Mouse (Mus musculus) forebrain, embryonic 13.5 days (tissue): ENCODE results near the gene Gm20388. TPM values are rescaled to one million over a fixed set of nuclear protein-coding genes. Genes with fewer than 3 reads are reported as not detected.

Source experiments
- ATAC-seq: fragments of 200-750 bp; cut with Nextera tagmentation; 2 replicates; pipeline ENCODE4 v1.8.0; 2017
- H3K27ac ChIP-seq: fragments of 300-500 bp; sonication (generic); 2 replicates; pipeline ENCODE4 v1.5.1; 2015; ENCODE audit warnings: inconsistent platforms, mild to moderate bottlenecking, moderate library complexity
- H3K27me3 ChIP-seq: fragments of 300-500 bp; sonication (generic); 2 replicates; pipeline ENCODE4 v1.6.1; 2015; ENCODE audit warnings: mild to moderate bottlenecking, inconsistent platforms
- H3K36me3 ChIP-seq: fragments of 300-500 bp; sonication (generic); 2 replicates; pipeline ENCODE4 v1.6.1; 2015; ENCODE audit warnings: mild to moderate bottlenecking, inconsistent platforms; ENCODE audit not compliant: poor library complexity, severe bottlenecking
- H3K4me1 ChIP-seq: fragments of 300-500 bp; sonication (generic); 2 replicates; pipeline ENCODE4 v1.6.1; 2015; ENCODE audit warnings: inconsistent platforms
- H3K4me2 ChIP-seq: fragments of 300-500 bp; sonication (generic); 2 replicates; pipeline ENCODE4 v1.6.1; 2015; ENCODE audit warnings: inconsistent platforms, mild to moderate bottlenecking, moderate library complexity
- H3K4me3 ChIP-seq: fragments of 300-500 bp; sonication (generic); 2 replicates; pipeline ENCODE4 v1.5.1; 2015; ENCODE audit warnings: mild to moderate bottlenecking, inconsistent platforms
- H3K9ac ChIP-seq: fragments of 300-500 bp; sonication (generic); 2 replicates; pipeline ENCODE4 v1.6.1; 2015; ENCODE audit warnings: mild to moderate bottlenecking, inconsistent platforms
- H3K9me3 ChIP-seq: fragments of 300-500 bp; sonication (generic); replicated peaks from 2 replicates; pipeline ENCODE4 v1.6.1; 2016; ENCODE audit warnings: inconsistent platforms
- WGBS: fragments of 180-500 bp; shearing (Covaris S2); methylation state at CpG from one replicate; pipeline ENCODE4 v1.1.7; 2015; 5-methylcytosine and 5-hydroxymethylcytosine counted together
- polyA plus RNA-seq: library from polyadenylated mRNA; unstranded; fragments of >200 nt; fragmentation: Nextera tagmentation; extraction: Ambion mirVana; gene quantifications from 2 replicates; pipeline ENCODE4 v1.2.1, GENCODE M21; 2015

Gene Gm20388
- polyA plus RNA-seq, 1 experiment from 2014 or later, result 5.6 TPM

GRCm38 (mm10) chr8:120397444-120398411 lies 487.1 kb downstream of the Gm20388 start:
- Histone ChIP-seq H3K4me3 (no peak overlapping the region), H3K9me3 (no peaks in the 10 kb centered on the region), H3K9ac (peak overlapping the region; percentile 30; the same call in 1 of the 2 replicates), H3K4me2 (peak overlapping the region; percentile 19; the same call in 1 of the 2 replicates), H3K27me3 (0 out of 2 replicates have a peak, but pooled peaks cover 5% of the 10 kb centered on the region), H3K36me3 (no peaks in the 10 kb centered on the region), H3K4me1 (peaks cover 61% of the 10 kb centered on the region), H3K27ac (peak overlapping the region; percentile 71)
- WGBS, result 42% methylated on average over 15 of the region's 15 CpGs
- ATAC-seq, result peak; percentile 73

- H3K9ac ChIP-seq, result no peak overlapping the region
Observed at GRCm38 (mm10) chr8:120399212-120399934, 488.7 kb downstream of the Gm20388 start.

GRCm38 (mm10) chr8:120401216-120401615 lies 490.6 kb downstream of the Gm20388 start:
- WGBS, result 95% methylated on average over 2 of the region's 2 CpGs
- Histone ChIP-seq H3K36me3 (no peaks in the 10 kb centered on the region), H3K4me3 (no peak overlapping the region), H3K4me1 (peaks cover 61% of the 10 kb centered on the region), H3K9ac (no peak overlapping the region), H3K4me2 (no peak overlapping the region), H3K9me3 (no peaks in the 10 kb centered on the region), H3K27ac (no peak overlapping the region), H3K27me3 (0 out of 2 replicates have a peak, but pooled peaks cover 5% of the 10 kb centered on the region)
- ATAC-seq, result no peak

More at GRCm38 (mm10) chr8:120399212-120399934, 488.7 kb downstream of the Gm20388 start:
- WGBS, result 44% methylated on average over 33 of the region's 33 CpGs
- peak; percentile 61; the same call in 1 of the 2 replicates for ATAC-seq
- H3K4me2 ChIP-seq, result peak overlapping the region; percentile 36
- no peak overlapping the region for H3K4me3 ChIP-seq
- H3K27ac ChIP-seq, result peak overlapping the region; percentile 63
- H3K9me3 ChIP-seq, result no peaks in the 10 kb centered on the region
- 0 out of 2 replicates have a peak, but pooled peaks cover 5% of the 10 kb centered on the region for H3K27me3 ChIP-seq
- H3K36me3 ChIP-seq, result no peaks in the 10 kb centered on the region
- peaks cover 55% of the 10 kb centered on the region for H3K4me1 ChIP-seq

- no peak overlapping the region for H3K4me2 ChIP-seq
- H3K9ac ChIP-seq, result no peak overlapping the region
- H3K9me3 ChIP-seq, result no peaks in the 10 kb centered on the region
- H3K27ac ChIP-seq, result no peak overlapping the region
- 87% methylated on average over 7 of the region's 7 CpGs for WGBS
- 0 out of 2 replicates have a peak, but pooled peaks cover 5% of the 10 kb centered on the region for H3K27me3 ChIP-seq
- peaks cover 65% of the 10 kb centered on the region for H3K4me1 ChIP-seq
- ATAC-seq, result no peak
- no peaks in the 10 kb centered on the region for H3K36me3 ChIP-seq
- H3K4me3 ChIP-seq, result no peak overlapping the region
Observed at GRCm38 (mm10) chr8:120401712-120402111, 491.1 kb downstream of the Gm20388 start.

GRCm38 (mm10) chr8:120403606-120404269 lies 493.1 kb downstream of the Gm20388 start:
- H3K4me2 ChIP-seq, result no peak overlapping the region
- H3K36me3 ChIP-seq, result no peaks in the 10 kb centered on the region
- peak overlapping the region; percentile 78; the same call in 1 of the 2 replicates for H3K27ac ChIP-seq
- WGBS, result 78% methylated on average over 7 of the region's 7 CpGs
- 0 out of 2 replicates have a peak, but pooled peaks cover 7% of the 10 kb centered on the region for H3K27me3 ChIP-seq
- no peak overlapping the region for H3K9ac ChIP-seq
- H3K4me3 ChIP-seq, result no peak overlapping the region
- peaks cover 65% of the 10 kb centered on the region for H3K4me1 ChIP-seq
- ATAC-seq, result no peak
- H3K9me3 ChIP-seq, result no peaks in the 10 kb centered on the region

- Histone ChIP-seq H3K27ac (peak overlapping the region; percentile 78), H3K4me1 (peaks cover 65% of the 10 kb centered on the region), H3K27me3 (0 out of 2 replicates have a peak, but pooled peaks cover 7% of the 10 kb centered on the region), H3K4me2 (no peak overlapping the region), H3K36me3 (no peaks in the 10 kb centered on the region), H3K9ac (no peak overlapping the region), H3K4me3 (no peak overlapping the region), H3K9me3 (no peaks in the 10 kb centered on the region)
- peak; percentile 84 for ATAC-seq
- 17% methylated on average over 7 of the region's 7 CpGs for WGBS
Observed at GRCm38 (mm10) chr8:120404609-120405036, 494.0 kb downstream of the Gm20388 start.

- Histone ChIP-seq H3K9ac (no peak overlapping the region), H3K4me3 (no peak overlapping the region), H3K27ac (no peak overlapping the region), H3K4me1 (peaks cover 68% of the 10 kb centered on the region), H3K36me3 (no peaks in the 10 kb centered on the region), H3K9me3 (no peaks in the 10 kb centered on the region), H3K27me3 (0 out of 2 replicates have a peak, but pooled peaks cover 3% of the 10 kb centered on the region), H3K4me2 (no peak overlapping the region)
- no peak for ATAC-seq
- WGBS, result 91% methylated on average over 12 of the region's 12 CpGs
Observed at GRCm38 (mm10) chr8:120406008-120406632, 495.5 kb downstream of the Gm20388 start.

GRCm38 (mm10) chr8:120407701-120408240 lies 497.1 kb downstream of the Gm20388 start:
- no peak overlapping the region for H3K4me2 ChIP-seq
- WGBS, result 12% methylated on average over 9 of the region's 9 CpGs
- no peaks in the 10 kb centered on the region for H3K9me3 ChIP-seq
- peak overlapping the region; percentile 65 for H3K27ac ChIP-seq
- ATAC-seq, result peak; percentile 33; the same call in 1 of the 2 replicates
- no peak overlapping the region for H3K4me3 ChIP-seq
- no peaks in the 10 kb centered on the region for H3K36me3 ChIP-seq
- H3K9ac ChIP-seq, result no peak overlapping the region
- 0 out of 2 replicates have a peak, but pooled peaks cover 2% of the 10 kb centered on the region for H3K27me3 ChIP-seq
- H3K4me1 ChIP-seq, result peaks cover 82% of the 10 kb centered on the region

- peaks cover 88% of the 10 kb centered on the region for H3K4me1 ChIP-seq
- 0 out of 2 replicates have a peak, but pooled peaks cover 2% of the 10 kb centered on the region for H3K27me3 ChIP-seq
- H3K4me3 ChIP-seq, result no peak overlapping the region
- no peaks in the 10 kb centered on the region for H3K9me3 ChIP-seq
- H3K27ac ChIP-seq, result peak overlapping the region; percentile 65
- peak overlapping the region; percentile 27; the same call in 1 of the 2 replicates for H3K9ac ChIP-seq
- no peak overlapping the region for H3K4me2 ChIP-seq
- ATAC-seq, result no peak
- 49% methylated on average over 14 of the region's 14 CpGs for WGBS
- H3K36me3 ChIP-seq, result no peaks in the 10 kb centered on the region
Observed at GRCm38 (mm10) chr8:120408241-120409215, 497.9 kb downstream of the Gm20388 start.
